Mouse (Mus musculus): ENCODE data around the gene Txndc16. TPM values are rescaled to one million over a fixed set of nuclear protein-coding genes. Genes with fewer than 3 reads are reported as not detected.

The Txndc16 gene
- polyA plus RNA-seq (2015; fragmentation: Illumina TruSeq; extraction: RNeasy Lipid Tissue Mini Kit (QIAGEN cat#74804); ENCODE audit: insufficient read depth, low read depth, low replicate concordance) = 3.7 TPM

GRCm38 (mm10) chr14:45220090-45220956 is at the start of gene Txndc16:
Txndc16 (minus strand) TSS chr14:45220328.

GRCm38 (mm10) chr14:45219281-45220089 is 643 bp downstream of the Txndc16 start, which contains the start of gene Gpr137c:
Gpr137c (plus strand) TSS chr14:45219717.

Other genes with a start within 250 kb of the Txndc16 start
- 0.28 TPM for gene Ptger2, start 232.1 kb downstream of the Txndc16 start, polyA plus RNA-seq (2015; fragmentation: Illumina TruSeq; extraction: RNeasy Lipid Tissue Mini Kit (QIAGEN cat#74804); ENCODE audit: insufficient read depth, low read depth, low replicate concordance)
- gene Gpr137c, start 611 bp downstream of the Txndc16 start, polyA plus RNA-seq (2015; fragmentation: Illumina TruSeq; extraction: RNeasy Lipid Tissue Mini Kit (QIAGEN cat#74804); ENCODE audit: insufficient read depth, low read depth, low replicate concordance) = not detected
- 5.5 TPM for gene Ero1l, start 98.4 kb upstream of the Txndc16 start, polyA plus RNA-seq (2015; fragmentation: Illumina TruSeq; extraction: RNeasy Lipid Tissue Mini Kit (QIAGEN cat#74804); ENCODE audit: insufficient read depth, low read depth, low replicate concordance)
- gene Psmc6, start 109.5 kb upstream of the Txndc16 start, polyA plus RNA-seq (2015; fragmentation: Illumina TruSeq; extraction: RNeasy Lipid Tissue Mini Kit (QIAGEN cat#74804); ENCODE audit: insufficient read depth, low read depth, low replicate concordance) = 25.5 TPM
- gene Styx, start 130.8 kb upstream of the Txndc16 start, polyA plus RNA-seq (2015; fragmentation: Illumina TruSeq; extraction: RNeasy Lipid Tissue Mini Kit (QIAGEN cat#74804); ENCODE audit: insufficient read depth, low read depth, low replicate concordance) = 1.9 TPM
- gene Gnpnat1, start 184.6 kb upstream of the Txndc16 start, polyA plus RNA-seq (2015; fragmentation: Illumina TruSeq; extraction: RNeasy Lipid Tissue Mini Kit (QIAGEN cat#74804); ENCODE audit: insufficient read depth, low read depth, low replicate concordance) = 10.0 TPM

Measured in pancreas, adult 10 weeks (tissue).